Mouse (Mus musculus): ENCODE measurements around the gene Nlrp2. TPM values are rescaled to one million over a fixed set of nuclear protein-coding genes. Genes with fewer than 3 reads are reported as not detected.

Nlrp2 gene
- not detected in 2 replicates for polyA plus RNA-seq (2014; fragmentation: Nextera tagmentation; extraction: Ambion mirVana)

DNA sequence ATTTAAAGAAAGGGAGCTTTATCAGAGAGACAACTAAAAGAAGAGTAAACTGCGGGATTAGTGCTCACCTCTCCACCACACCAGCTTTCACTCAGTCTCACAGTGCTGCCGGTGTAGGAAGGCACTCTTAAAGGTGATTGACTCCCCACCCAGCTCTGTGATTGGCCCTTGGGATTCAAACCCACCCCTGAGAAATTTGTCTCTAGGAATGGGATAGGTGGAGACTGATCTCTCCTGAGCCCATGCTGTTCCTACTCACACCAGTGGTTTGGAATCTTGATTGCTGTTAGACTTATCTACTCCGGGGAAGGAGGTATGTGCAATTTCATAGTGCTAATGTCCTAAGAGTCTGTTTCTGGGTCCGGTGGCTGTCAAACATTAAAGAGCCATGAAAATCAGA is at the start of gene Nlrp2:
Gene Nlrp2 (minus strand): TSS at position 101 of the 400 bp plus-strand sequence.
- Histone ChIP-seq H3K27ac (replicated peaks; ENCODE audit: low read depth, low read length) (no peak within 1 kb of the TSS), H3K4me2 (ENCODE audit: low read depth, severe bottlenecking) (no peak within 1 kb of the TSS), H3K9ac (ENCODE audit: low read length) (no peak within 1 kb of the TSS), H3K4me3 (ENCODE audit: low read depth, low read length) (no peak within 1 kb of the TSS), H3K36me3 (ENCODE audit: control insufficient read depth, insufficient read depth, low read length) (no peaks in the 10 kb centered on the region), H3K4me1 (ENCODE audit: control insufficient read depth, insufficient read depth, low read length) (no peaks in the 10 kb centered on the region), H3K27me3 (ENCODE audit: control insufficient read depth, insufficient read depth, low read length) (no peaks in the 10 kb centered on the region), H3K9me3 (ENCODE audit: control insufficient read depth, low read length) (peaks cover 15% of the 10 kb centered on the region; the same call in 1 of the 2 replicates)
- DNase-seq (ENCODE audit: low spot score) (no peak), ATAC-seq (ENCODE audit: insufficient number of reproducible peaks, low FRiP score, low TSS enrichment, low read depth) (no peak)
- WGBS: 89% methylated on average over 4 of the region's 4 CpGs

- Histone ChIP-seq H3K4me1 (ENCODE audit: control insufficient read depth, insufficient read depth, low read length) (no peaks in the 10 kb centered on the region), H3K9ac (ENCODE audit: low read length) (no peak overlapping the region), H3K4me3 (ENCODE audit: low read depth, low read length) (no peak overlapping the region), H3K4me2 (ENCODE audit: low read depth, severe bottlenecking) (no peak overlapping the region), H3K27ac (replicated peaks; ENCODE audit: low read depth, low read length) (no peak overlapping the region), H3K9me3 (ENCODE audit: control insufficient read depth, low read length) (peaks cover 9% of the 10 kb centered on the region; the same call in 1 of the 2 replicates), H3K27me3 (ENCODE audit: control insufficient read depth, insufficient read depth, low read length) (no peaks in the 10 kb centered on the region), H3K36me3 (ENCODE audit: control insufficient read depth, insufficient read depth, low read length) (no peaks in the 10 kb centered on the region)
- ATAC-seq (ENCODE audit: insufficient number of reproducible peaks, low FRiP score, low TSS enrichment, low read depth): no peak
- DNase-seq (ENCODE audit: low spot score): no peak
- WGBS: 78% methylated on average over 2 of the region's 2 CpGs
These were observed 15.9 kb upstream of the Nlrp2 start for GRCm38 (mm10) chr7:5366724-5367123.

DNA sequence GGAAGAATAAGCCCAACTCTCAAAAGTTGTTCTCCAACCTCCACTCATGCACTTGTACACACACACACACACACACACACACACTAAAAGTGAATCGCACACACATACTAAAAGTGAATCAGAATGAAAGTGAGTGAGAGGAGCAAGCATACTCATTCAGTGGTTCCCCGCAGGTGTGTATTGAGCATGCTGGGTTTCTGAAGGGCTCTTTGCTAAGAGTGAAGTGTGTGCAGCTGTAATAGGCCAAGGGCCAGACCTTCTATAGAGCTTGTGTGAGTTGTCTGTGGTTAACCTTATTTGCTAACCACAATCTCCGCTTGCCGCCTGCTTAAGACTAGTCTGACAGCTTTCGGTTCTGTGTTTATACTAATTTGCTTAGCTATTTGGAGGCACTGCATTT is 12.8 kb upstream of the Nlrp2 start:
- no peak for ATAC-seq (ENCODE audit: insufficient number of reproducible peaks, low FRiP score, low TSS enrichment, low read depth)
- H3K4me2 ChIP-seq (ENCODE audit: low read depth, severe bottlenecking): no peak overlapping the region
- no peak overlapping the region for H3K9ac ChIP-seq (ENCODE audit: low read length)
- H3K4me1 ChIP-seq (ENCODE audit: control insufficient read depth, insufficient read depth, low read length): no peaks in the 10 kb centered on the region
- no peak overlapping the region for H3K27ac ChIP-seq (replicated peaks; ENCODE audit: low read depth, low read length)
- no peak overlapping the region for H3K4me3 ChIP-seq (ENCODE audit: low read depth, low read length)
- no peaks in the 10 kb centered on the region for H3K27me3 ChIP-seq (ENCODE audit: control insufficient read depth, insufficient read depth, low read length)
- no peak for DNase-seq (ENCODE audit: low spot score)
- peaks cover 15% of the 10 kb centered on the region; the same call in 1 of the 2 replicates for H3K9me3 ChIP-seq (ENCODE audit: control insufficient read depth, low read length)
- H3K36me3 ChIP-seq (ENCODE audit: control insufficient read depth, insufficient read depth, low read length): no peaks in the 10 kb centered on the region
- 93% methylated on average over 5 of the region's 5 CpGs for WGBS

GRCm38 (mm10) chr7:5350237-5350636 is 598 bp downstream of the Nlrp2 start, which contains the start of gene Gm5065:
Gm5065 (plus strand) TSS chr7:5350537.
- Histone ChIP-seq H3K4me2 (ENCODE audit: low read depth, severe bottlenecking) (no peak within 1 kb of the TSS), H3K9me3 (ENCODE audit: control insufficient read depth, low read length) (peaks cover 15% of the 10 kb centered on the region; the same call in 1 of the 2 replicates), H3K9ac (ENCODE audit: low read length) (no peak within 1 kb of the TSS), H3K4me1 (ENCODE audit: control insufficient read depth, insufficient read depth, low read length) (no peaks in the 10 kb centered on the region), H3K27me3 (ENCODE audit: control insufficient read depth, insufficient read depth, low read length) (no peaks in the 10 kb centered on the region), H3K36me3 (ENCODE audit: control insufficient read depth, insufficient read depth, low read length) (no peaks in the 10 kb centered on the region), H3K27ac (replicated peaks; ENCODE audit: low read depth, low read length) (no peak within 1 kb of the TSS), H3K4me3 (ENCODE audit: low read depth, low read length) (no peak within 1 kb of the TSS)
- ATAC-seq (ENCODE audit: insufficient number of reproducible peaks, low FRiP score, low TSS enrichment, low read depth): no peak
- DNase-seq (ENCODE audit: low spot score): no peak
- WGBS: 83% methylated on average over 1 of the region's 1 CpGs

- Histone ChIP-seq H3K27ac (replicated peaks; ENCODE audit: low read depth, low read length) (no peak overlapping the region), H3K4me2 (ENCODE audit: low read depth, severe bottlenecking) (no peak overlapping the region), H3K9ac (ENCODE audit: low read length) (no peak overlapping the region), H3K4me3 (ENCODE audit: low read depth, low read length) (no peak overlapping the region), H3K9me3 (ENCODE audit: control insufficient read depth, low read length) (no peaks in the 10 kb centered on the region; the same call in 1 of the 2 replicates), H3K4me1 (ENCODE audit: control insufficient read depth, insufficient read depth, low read length) (no peaks in the 10 kb centered on the region), H3K36me3 (ENCODE audit: control insufficient read depth, insufficient read depth, low read length) (no peaks in the 10 kb centered on the region), H3K27me3 (ENCODE audit: control insufficient read depth, insufficient read depth, low read length) (no peaks in the 10 kb centered on the region)
- no peak for ATAC-seq (ENCODE audit: insufficient number of reproducible peaks, low FRiP score, low TSS enrichment, low read depth)
- DNase-seq (ENCODE audit: low spot score): no peak
- WGBS: 86% methylated on average over 1 of the region's 1 CpGs
These were observed 23.3 kb downstream of the Nlrp2 start for GRCm38 (mm10) chr7:5327511-5327910.

GRCm38 (mm10) chr7:5288281-5288680 is 62.6 kb downstream of the Nlrp2 start:
- H3K4me3 ChIP-seq (ENCODE audit: low read depth, low read length): no peak overlapping the region
- no peak overlapping the region for H3K4me2 ChIP-seq (ENCODE audit: low read depth, severe bottlenecking)
- H3K4me1 ChIP-seq (ENCODE audit: control insufficient read depth, insufficient read depth, low read length): no peaks in the 10 kb centered on the region
- no peak overlapping the region for H3K27ac ChIP-seq (replicated peaks; ENCODE audit: low read depth, low read length)
- H3K27me3 ChIP-seq (ENCODE audit: control insufficient read depth, insufficient read depth, low read length): no peaks in the 10 kb centered on the region
- no peak overlapping the region for H3K9ac ChIP-seq (ENCODE audit: low read length)
- H3K9me3 ChIP-seq (ENCODE audit: control insufficient read depth, low read length): peaks cover 3% of the 10 kb centered on the region; the same call in 1 of the 2 replicates
- ATAC-seq (ENCODE audit: insufficient number of reproducible peaks, low FRiP score, low TSS enrichment, low read depth) (no peak), DNase-seq (ENCODE audit: low spot score) (no peak)
- H3K36me3 ChIP-seq (ENCODE audit: control insufficient read depth, insufficient read depth, low read length): no peaks in the 10 kb centered on the region
- WGBS: 64% methylated on average over 1 of the region's 1 CpGs

DNA sequence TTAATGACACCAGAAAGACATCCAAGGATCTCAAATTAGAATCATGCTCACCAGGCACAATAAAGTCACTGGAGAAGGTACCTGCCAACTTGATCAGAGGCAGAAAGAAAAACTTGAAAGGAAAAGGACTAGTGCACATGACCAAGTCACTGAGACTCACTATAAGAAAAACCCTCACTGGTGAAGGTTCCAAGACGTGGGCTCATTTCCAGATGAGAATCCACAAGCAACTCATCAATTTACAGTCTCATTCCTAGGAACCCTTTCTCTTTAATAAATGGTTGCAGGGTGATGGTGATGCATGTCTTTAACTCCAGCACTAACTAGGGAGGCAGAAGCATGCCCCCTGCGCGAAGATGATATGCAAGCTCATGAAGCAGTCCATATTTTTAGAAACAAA is 87.8 kb downstream of the Nlrp2 start:
- DNase-seq (ENCODE audit: low spot score): no peak
- WGBS: 88% methylated on average over 3 of the region's 3 CpGs

More for the DNA sequence above, 87.8 kb downstream of the Nlrp2 start:
- Histone ChIP-seq H3K4me3 (ENCODE audit: low read depth, low read length) (no peak overlapping the region), H3K4me1 (ENCODE audit: control insufficient read depth, insufficient read depth, low read length) (no peaks in the 10 kb centered on the region), H3K4me2 (ENCODE audit: low read depth, severe bottlenecking) (no peak overlapping the region), H3K9ac (ENCODE audit: low read length) (no peak overlapping the region), H3K27me3 (ENCODE audit: control insufficient read depth, insufficient read depth, low read length) (no peaks in the 10 kb centered on the region), H3K36me3 (ENCODE audit: control insufficient read depth, insufficient read depth, low read length) (no peaks in the 10 kb centered on the region), H3K9me3 (ENCODE audit: control insufficient read depth, low read length) (no peaks in the 10 kb centered on the region; the same call in 1 of the 2 replicates), H3K27ac (replicated peaks; ENCODE audit: low read depth, low read length) (no peak overlapping the region)
- no peak for ATAC-seq (ENCODE audit: insufficient number of reproducible peaks, low FRiP score, low TSS enrichment, low read depth)
